Mouse (Mus musculus) megakaryocyte-erythroid progenitor cell, adult 5-6 weeks (primary cell): Measurements from ENCODE around the gene Stxbp2. TPM values are rescaled to one million over a fixed set of nuclear protein-coding genes. Genes with fewer than 3 reads are reported as not detected.

Experiments
- ATAC-seq: replicated peaks from 2 replicates; pipeline ENCODE4 v1.8.0; 2016; ENCODE audit warnings: mild to moderate bottlenecking, inconsistent platforms; ENCODE audit not compliant: severe bottlenecking, poor library complexity, low FRiP score, low TSS enrichment
- total RNA-seq, 2 experiments: library from RNA; stranded (forward) in 1 of 2; stranded (reverse) in 1 of 2; fragments of 200-1000, 215-1000 nt in 1 of 2; fragments of >200 nt in 1 of 2; fragmentation: Nextera tagmentation in 1 of 2; gene quantifications; 2 replicates each; pipeline ENCODE4 v1.2.3; 2014 to 2017

The Stxbp2 gene
- total RNA-seq, 2 experiments from 2014 or later = 49.8 to 196 TPM

DNA sequence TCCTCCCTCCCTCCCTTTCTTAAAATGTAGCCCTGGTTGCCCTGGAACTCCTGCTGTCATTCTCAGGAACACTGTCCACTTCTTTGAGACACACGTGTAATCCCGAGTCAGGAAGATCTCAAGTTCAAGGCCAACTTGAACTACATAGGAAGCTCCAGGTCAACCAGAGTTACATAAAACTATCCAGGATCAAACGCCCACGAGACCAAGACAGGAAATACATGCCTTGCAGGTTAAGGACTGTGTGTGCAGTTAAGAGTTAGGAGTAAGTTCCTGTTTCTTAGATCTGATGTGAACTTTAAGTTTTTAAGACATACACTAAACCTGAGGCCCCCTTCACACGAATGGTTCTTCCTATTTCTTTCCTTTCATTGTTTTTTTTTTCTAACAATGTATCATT, 3.8 kb upstream of the Stxbp2 start:
- ATAC-seq = no peak

DNA sequence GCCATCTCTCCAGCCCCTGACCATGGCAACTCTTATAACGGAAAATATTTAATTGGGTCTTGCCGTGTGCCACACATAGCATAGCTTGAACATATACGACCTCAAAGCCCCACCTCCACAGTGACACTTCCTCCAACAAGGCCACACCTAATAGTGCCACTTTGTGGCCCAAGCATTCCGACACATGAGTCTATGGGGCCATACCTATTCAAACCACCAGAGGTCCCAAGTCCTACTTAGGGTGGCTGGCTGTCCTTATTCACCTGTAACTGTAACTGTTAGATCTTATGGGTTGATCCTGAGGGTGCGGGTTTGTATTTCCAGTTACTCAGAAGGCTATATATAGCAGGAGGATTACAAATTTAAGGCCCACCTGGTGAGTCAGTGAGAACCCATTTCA, 2.7 kb upstream of the Stxbp2 start:
- ATAC-seq = peak; percentile 58

DNA sequence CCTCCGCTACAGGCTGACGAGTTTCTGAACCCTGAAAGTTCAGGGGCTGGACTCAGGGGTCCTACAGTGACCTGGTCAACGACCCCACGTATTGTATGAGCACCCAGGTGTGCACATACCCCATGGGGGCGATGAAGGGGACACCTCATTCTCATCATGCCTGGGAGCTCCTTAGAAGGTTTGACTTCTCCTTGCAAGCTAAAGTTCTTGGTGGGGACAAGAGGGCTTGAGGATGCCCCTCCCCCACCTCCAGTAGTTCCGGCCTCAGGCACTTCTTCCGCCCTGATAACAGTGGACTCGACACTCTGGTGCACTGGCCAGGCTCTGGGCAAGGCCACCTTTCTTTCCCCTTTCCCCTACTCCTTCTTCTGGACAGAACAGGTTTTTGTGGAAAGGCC, 722 bp downstream of the Stxbp2 start:
- peak; percentile 52 for ATAC-seq

DNA sequence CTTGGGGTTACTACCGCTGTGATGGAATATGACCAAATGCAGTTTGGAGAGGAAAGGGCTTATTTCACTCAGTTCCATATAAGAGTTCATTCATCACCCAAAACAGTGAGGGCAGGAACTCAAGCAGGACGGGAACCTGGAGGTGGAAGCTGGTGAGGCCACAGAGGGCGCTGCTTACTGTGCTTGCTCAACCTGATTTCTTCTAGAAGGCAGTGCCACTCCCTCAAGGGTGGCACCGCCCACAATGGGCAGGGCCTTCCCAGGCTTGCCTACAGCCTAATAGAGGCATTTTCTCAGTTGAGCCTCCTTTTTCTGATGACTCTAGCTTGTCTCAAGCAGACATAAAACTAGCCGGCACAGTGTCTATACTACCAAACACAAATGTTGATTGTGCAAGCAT, 15.0 kb downstream of the Stxbp2 start:
- ATAC-seq = peak; percentile 99

DNA sequence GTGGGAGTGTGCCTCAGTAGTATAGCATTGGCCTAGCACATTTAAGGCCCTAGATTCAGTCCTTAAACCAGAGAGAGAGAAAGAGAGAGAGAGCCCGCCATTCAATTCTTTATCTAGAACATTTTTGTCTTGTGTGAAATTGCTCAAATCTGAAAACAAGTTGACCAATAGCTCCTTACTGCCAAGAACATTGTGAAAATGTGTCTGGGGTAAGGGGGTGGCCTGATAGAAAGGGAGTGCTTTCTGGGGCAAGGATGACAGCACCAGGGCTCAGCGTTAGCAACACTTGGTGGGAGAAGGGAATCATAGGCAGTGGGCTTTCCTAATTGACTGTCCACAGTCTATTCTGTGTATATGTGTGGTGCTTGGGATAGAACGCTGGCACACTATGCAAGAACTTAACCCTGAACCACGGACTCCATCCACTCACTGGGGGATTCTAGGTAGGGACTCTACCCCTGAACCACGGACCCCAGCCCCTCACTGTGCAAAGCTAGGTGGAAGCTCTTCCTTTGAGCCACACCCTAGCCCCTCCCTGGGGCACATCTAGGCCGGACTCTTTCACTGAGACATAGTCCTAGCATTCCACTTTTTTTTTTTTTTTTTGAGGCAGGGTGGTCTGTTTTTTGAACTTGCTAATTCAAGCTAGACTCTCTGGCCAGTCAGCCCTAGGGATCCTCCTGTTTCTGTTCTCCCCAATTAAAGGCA, 16.2 kb downstream of the Stxbp2 start:
- ATAC-seq = no peak

DNA sequence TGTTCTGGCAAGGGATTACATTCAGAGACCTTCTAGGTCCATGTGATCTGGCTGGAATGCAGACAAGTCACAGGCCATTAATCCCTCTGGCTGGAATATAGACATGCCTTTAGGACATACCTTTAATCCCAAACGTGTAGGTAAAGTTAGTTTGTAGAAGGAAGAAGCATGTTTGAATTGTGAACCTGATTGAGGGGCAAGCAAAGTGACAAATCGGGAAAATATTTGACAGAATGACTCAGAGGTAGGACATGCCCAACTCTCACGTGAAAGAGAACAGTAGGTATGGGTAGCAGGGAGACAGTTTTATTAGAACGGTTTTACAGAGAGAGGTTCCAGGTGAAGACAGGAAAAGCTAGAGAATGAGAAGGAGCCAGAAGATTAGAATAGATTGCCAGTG, 16.8 kb downstream of the Stxbp2 start:
- no peak for ATAC-seq

DNA sequence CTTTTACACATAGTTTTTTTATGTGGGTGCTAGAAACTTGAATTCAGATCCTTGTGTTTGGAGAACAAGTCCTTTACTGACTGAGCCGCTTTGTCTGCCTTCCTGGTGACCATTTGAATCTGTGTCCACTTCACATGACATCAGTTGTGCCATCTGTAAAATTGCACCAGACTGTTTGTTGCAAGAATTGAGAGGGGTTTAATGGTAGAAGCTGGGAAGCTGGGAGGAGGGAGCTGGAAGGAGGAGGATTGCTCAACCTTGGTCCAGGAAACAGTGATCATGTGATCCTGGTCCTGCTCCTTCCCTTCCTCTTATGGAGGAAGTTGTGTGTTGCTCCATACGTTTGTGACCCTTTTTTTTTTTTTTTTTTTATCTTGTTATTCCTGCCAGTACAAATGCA, 17.5 kb downstream of the Stxbp2 start:
- no peak for ATAC-seq

DNA sequence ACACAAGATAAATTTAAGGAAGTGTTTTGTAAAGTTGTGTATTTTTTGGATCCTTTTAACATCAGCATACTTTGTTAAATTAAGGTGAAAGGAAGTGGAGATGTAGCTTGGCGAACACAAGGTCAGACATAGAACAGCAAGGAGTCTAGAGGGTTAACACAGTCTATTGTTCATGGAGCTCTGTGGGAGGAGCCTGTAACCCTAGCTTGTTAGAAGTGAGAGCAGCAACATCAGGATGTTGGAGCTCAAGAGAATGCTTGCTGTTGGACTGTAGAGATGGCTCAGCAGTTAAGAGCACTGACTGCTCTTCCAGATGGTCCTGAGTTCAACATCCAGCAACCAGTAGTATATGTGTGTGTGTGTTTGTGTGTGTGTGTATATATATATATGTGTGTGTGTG, 18.2 kb downstream of the Stxbp2 start:
- no peak for ATAC-seq

DNA sequence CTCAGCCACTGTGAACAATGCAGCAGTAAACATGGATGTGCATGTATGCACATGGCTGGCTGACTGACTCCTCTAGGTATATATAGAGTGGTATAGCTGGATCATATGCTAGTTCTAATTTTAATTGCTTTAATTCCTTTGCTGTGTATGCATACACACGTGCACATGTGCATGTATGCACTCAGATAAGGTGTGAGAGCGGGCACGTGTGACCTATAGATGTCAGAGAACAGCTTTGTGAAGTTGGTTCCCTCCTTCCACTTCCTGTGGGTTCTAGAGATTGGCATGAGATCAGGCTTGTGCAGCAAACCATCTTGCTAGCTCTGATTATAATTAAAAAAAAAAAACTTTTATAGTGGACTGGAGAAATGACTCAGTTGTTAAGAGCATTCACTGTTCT, 22.1 kb downstream of the Stxbp2 start:
- peak; percentile 51; the same call in 1 of the 2 replicates for ATAC-seq

DNA sequence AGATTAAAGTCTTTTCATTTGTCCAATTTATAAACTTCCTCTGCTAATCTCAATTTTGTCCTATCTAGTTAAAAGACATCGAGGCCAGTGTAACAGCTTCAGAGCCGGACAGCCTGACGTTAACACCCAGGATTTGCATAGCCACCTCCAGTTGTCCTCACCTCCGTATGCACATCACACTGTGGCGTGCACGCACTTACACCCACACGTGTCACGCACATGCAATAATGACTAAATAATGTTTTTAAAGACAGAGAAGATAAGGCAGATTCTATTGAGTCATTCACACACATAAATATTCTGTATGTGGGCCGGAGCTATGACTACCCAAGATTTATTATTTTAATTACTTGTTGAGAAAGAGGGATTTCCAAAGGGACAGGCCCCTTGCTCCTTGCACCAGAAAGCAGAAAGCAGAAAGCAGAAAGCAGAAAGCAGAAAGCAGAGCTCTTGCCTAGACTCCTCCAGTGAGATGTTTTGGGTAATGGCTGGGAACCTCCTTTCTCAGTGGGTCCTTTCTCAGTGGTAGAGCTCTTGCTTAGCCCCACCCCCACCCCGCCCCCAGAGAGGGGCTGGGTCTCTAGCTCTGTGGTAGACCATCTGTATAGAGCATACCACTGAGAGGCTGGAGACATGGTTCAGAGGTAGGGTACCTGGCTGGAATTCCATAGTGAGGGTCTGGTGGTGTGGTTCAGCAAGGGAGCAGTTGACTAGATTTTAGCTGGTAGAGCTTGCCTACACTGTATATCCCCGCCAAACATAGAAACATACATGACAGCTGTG, 24.2 kb downstream of the Stxbp2 start:
- no peak for ATAC-seq

DNA sequence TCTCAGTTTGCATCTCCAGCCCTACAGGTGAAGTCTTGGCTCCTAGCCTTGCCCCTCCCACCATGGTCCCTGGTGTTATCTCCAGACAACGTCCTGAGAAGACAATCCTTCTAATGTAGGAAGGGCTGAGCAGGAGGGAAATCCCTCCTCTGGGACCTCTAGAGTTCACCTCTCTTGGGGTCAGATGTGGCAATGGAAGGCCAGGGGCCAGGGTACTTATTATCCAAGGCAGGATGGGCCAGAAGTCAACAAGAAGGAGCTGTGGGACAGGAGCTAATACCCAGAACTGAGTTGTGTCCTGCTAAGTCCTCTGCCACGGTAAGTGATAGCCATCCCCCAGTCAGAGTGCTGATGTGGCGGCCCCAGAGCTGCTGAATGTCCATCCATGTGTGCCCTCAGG, 24.8 kb downstream of the Stxbp2 start, which contains the start of gene Retn:
Gene Retn, plus strand, starts transcription at position 245 of the 400 bp plus-strand sequence.
- no peak for ATAC-seq

DNA sequence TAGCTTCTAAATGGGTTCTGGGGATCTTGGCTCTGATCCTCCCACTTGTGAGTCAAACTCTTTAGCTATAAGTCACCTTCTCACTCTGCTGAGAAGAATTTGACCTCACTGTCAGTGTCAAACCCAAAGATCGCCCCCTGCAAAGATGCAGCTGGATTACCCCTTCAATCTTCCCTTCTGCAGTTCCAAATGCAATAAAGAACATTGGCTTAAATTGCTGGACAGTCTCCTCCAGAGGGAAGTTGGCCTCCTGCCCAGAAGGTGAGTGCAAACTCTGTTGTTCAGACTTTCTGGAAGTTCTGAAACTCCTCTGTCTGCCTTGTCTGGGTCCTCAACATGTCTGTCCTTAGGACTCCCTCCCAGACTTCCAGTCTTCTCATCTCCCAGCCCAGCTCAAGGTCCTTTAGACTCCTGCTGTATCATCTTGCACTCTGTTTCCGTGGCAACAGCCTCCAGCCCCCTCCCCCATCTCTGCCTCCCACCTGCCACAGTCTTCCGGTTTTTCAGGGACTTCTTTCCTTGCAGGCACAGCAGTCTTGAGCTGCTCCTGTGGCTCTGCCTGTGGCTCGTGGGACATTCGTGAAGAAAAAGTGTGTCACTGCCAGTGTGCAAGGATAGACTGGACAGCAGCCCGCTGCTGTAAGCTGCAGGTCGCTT, 26.1 kb downstream of the Stxbp2 start:
- ATAC-seq = no peak

DNA sequence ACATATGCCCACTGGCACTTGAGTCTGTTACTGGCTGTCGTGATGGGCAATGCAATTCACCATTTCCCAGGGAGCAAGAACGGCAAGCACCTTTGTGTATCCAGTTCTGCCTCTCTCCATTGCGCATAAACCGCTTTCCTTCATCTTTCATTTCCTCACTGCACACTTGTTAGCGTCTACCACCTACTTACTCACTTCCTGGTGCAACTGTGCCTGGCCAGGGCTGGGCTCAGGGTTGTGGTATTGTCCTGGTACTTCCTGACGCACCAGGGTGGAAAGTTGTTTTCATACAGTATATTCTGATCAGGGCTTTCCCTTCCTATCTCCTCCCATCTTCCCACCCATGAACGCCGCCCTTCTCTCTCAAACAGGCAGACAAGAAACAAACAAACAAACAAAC, 30.1 kb downstream of the Stxbp2 start:
- no peak for ATAC-seq

DNA sequence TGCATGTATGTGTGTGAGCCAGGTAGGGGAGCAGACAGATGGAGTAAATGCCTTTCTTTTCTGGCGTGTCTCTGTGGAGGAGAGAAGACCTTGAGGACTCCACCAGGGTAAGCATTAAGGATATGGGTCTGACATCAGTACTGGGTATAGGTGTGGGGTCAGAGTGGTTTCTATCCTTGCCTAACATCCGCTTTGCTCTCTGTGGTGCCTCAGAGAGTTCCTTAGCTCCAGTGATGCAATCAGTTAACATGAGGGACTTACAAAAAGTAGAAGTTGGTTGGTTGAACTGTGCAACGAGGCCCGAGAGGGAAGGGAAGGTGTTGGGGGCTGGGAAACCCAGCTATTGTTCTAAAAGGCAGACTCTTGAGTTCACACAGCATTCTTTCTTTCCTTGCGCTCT, 33.6 kb downstream of the Stxbp2 start:
- no peak for ATAC-seq

DNA sequence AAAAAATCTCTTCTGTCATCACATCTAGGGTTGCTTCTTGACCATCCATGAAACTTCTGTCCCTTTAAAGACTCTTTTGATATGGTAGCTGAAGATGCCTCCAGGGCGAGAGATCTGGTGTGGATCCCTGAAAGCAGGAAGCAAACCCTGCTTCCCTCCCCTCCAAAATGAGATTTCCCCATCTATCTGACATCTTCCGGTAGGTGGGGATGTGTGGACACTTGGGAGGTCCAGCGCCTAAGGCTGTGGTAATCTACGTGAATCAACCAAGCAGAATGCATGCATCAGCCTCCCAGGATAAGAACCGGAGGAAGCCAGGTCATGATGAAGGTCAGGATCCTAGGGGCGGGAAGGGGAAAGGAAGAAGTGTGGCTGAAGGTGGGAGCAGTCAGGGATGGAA, 34.8 kb downstream of the Stxbp2 start, which contains the start of gene Mcemp1:
Gene Mcemp1, plus strand, starts transcription at position 248 of the 400 bp plus-strand sequence.
- no peak for ATAC-seq

DNA sequence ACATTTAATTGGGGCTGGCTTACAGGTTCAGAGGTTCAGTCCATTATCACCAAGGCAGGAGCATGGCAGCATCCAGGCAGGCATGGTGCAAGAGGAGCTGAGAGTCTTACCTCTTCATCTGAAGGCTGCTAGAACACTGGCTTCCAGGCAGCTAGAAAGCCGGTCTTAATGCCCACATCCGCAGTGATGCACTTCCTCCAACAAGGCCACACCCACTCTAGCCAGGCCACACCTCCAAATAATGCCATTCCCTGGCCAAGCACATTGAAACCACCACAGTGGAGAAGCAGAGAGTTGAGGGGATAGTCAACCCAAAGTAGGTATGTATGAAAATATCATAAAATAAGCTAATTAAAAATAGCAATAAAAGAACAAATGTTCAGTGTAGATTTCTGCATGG, 39.6 kb downstream of the Stxbp2 start:
- ATAC-seq = no peak

DNA sequence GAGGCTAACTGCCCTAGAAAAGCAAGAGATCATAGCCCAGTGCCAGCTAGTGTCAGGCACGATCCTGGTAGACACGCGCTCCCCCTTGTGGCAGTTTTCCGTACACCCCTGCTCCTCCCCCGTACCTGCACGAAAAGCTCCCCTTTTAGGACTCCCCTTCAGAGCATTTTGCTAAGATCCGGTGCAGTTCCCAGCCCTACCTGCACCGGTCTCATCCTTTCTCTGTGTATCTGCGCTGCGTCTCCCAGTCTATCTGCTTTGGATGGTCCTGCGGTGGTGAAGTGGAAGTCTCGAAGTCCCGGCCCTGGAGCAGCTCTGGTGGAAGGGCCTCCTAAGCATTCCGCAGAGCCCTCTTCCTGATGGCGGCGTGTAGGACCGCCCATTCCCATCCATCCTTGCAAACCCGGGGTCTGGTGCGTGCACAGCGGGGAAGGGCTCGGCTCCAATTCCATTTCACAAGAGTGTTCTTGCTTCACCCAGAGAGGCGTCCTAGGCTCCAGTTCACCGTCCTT, 41.3 kb downstream of the Stxbp2 start, which contains the start of gene Fcor:
Gene Fcor, minus strand, starts transcription at position 383 of the 512 bp plus-strand sequence.
- ATAC-seq = peak; percentile 69

DNA sequence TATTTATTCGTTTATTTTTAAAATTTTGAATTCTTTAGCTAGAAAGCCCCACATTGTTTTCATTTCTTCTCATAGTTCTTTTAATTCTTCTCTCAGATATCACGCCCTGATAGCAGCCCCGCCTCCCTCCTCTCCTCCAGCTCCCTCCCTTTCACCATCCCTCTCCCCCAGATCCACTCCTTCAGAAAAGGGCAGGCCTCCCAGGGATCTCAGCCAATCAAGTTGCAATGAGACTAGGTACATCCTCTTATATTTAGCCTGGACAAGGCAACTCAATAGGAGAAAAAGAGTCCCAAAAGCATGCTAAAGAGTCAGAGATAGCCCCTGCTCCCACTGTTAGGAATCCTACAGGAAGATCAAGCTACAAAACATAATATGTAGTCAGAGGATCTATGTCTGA, 43.9 kb downstream of the Stxbp2 start:
- ATAC-seq = no peak

DNA sequence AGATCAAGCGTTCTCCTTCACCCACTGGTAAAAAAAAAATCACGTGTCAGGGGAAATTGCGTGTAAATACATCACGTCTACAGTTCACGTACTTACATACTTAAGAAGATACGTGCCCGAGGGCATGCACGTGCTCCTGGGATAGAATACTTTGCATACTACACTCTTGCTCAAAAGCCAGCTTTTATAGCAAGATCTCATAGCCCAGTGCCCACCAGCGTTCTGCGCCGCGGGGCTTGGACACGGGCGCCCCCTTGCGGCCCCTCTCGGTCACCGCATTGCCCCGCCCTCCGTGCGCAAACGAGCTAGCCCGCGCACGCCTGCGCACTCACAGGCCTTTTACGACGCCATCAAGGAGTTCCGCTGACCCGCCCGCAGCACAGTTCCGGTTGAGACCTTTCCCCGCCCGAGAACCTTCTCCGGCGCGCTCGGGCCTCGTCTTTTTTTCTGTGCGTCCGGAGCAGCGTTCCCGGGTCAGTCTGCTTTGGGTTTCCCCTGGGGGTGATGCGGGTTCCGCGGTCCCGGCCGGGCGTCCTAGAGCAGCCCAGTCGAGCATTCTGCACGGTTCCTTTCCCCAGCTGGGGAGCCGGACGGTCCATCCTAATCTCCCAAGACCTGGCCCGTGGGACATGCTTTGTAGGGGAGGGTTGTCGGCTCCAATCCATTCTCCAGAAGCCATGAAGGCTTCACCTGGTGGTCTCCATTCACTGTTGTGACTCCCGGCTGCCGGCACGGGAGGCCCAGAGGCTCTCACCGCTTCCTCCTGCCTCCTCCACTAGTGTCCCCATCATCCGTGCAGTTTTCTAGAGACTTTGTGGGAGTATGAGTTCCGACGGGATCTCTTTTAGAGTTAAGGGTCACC, 45.6 kb downstream of the Stxbp2 start, which contains the start of gene Trappc5:
Gene Trappc5, plus strand, starts transcription at position 169 of the 862 bp plus-strand sequence.
- ATAC-seq = peak; percentile 69
